Mouse (Mus musculus): ENCODE data around the gene Rnase2b. TPM values are rescaled to one million over a fixed set of nuclear protein-coding genes. Genes with fewer than 3 reads are reported as not detected.
"Not testable (repeated sequence)": the region's sequence is repeated elsewhere in the genome, so short reads cannot be mapped to it uniquely, and the experiment has no call there.

Gene Rnase2b
- total and polyA plus RNA-seq, 3 experiments = not detected

GRCm38 (mm10) chr14:51152249-51152870 lies 9.7 kb upstream of the Rnase2b start:
- DNase-seq = no peak

GRCm38 (mm10) chr14:51156056-51156735 lies 5.9 kb upstream of the Rnase2b start:
- DNase-seq = no peak

- DNase-seq = no peak
Observed at GRCm38 (mm10) chr14:51156736-51157068, 5.4 kb upstream of the Rnase2b start.

GRCm38 (mm10) chr14:51157072-51157471 lies 5.0 kb upstream of the Rnase2b start:
- DNase-seq = no peak

GRCm38 (mm10) chr14:51163323-51163722 lies 1.3 kb downstream of the Rnase2b start:
- DNase-seq = not testable (repeated sequence)

GRCm38 (mm10) chr14:51165435-51165834 lies 3.4 kb downstream of the Rnase2b start:
- no peak for DNase-seq

- no peak for DNase-seq
Observed at GRCm38 (mm10) chr14:51166068-51166467, 4.0 kb downstream of the Rnase2b start.

GRCm38 (mm10) chr14:51172095-51172865 lies 10.2 kb downstream of the Rnase2b start:
- DNase-seq = peak; percentile 18

- not testable (repeated sequence) for DNase-seq
Observed at GRCm38 (mm10) chr14:51172947-51173346, 10.9 kb downstream of the Rnase2b start.

GRCm38 (mm10) chr14:51173843-51174242 lies 11.8 kb downstream of the Rnase2b start:
- DNase-seq = no peak

GRCm38 (mm10) chr14:51181051-51181450 lies 19.0 kb downstream of the Rnase2b start:
- not testable (repeated sequence) for DNase-seq

- peak; percentile 13 for DNase-seq
Observed at GRCm38 (mm10) chr14:51195681-51196080, 33.6 kb downstream of the Rnase2b start.

- DNase-seq = no peak
Observed at GRCm38 (mm10) chr14:51199098-51200023, 37.3 kb downstream of the Rnase2b start, which contains the start of gene Ang2. Gene Ang2 (minus strand): TSS chr14:51199148.

GRCm38 (mm10) chr14:51200054-51200453 lies 38.0 kb downstream of the Rnase2b start:
- DNase-seq = no peak

- DNase-seq = peak; percentile 10
Observed at GRCm38 (mm10) chr14:51200466-51200865, 38.4 kb downstream of the Rnase2b start.

- DNase-seq = no peak
Observed at GRCm38 (mm10) chr14:51203115-51203514, 41.1 kb downstream of the Rnase2b start, which contains the start of gene Ear14. Gene Ear14 (plus strand): TSS chr14:51203391.

Other genes with a start within 250 kb of the Rnase2b start
- 10 to 100 TPM; 37.7 to 45.0 TPM for gene Osgep, start 237.4 kb upstream of the Rnase2b start, total RNA-seq (2021)
- gene Osgep, start 237.4 kb upstream of the Rnase2b start, polyA plus RNA-seq (2012; rRNA removed) = 149 and 171 TPM in 2 replicates
- 10 to 100 TPM; 54.7 to 80.9 TPM for gene Apex1, start 237.3 kb upstream of the Rnase2b start, total RNA-seq (2021)
- gene Apex1, start 237.3 kb upstream of the Rnase2b start, polyA plus RNA-seq (2012; rRNA removed) = 20.9 and 27.1 TPM in 2 replicates
- 10 to 100 TPM; 56.7 to 69.6 TPM for gene Pip4p1, start 231.4 kb upstream of the Rnase2b start, total RNA-seq (2021)
- 120 and 125 TPM in 2 replicates for gene Pip4p1, start 231.4 kb upstream of the Rnase2b start, polyA plus RNA-seq (2012; rRNA removed)
- gene Pnp, start 231.2 kb upstream of the Rnase2b start, total RNA-seq (2021) = 10 to 100 TPM; 31.2 to 46.1 TPM
- gene Pnp, start 231.2 kb upstream of the Rnase2b start, polyA plus RNA-seq (2012; rRNA removed) = 10.1 and 12.3 TPM in 2 replicates
- gene Gm49342, start 217.7 kb upstream of the Rnase2b start, total RNA-seq (2021) = 10 to 100 TPM; 45.4 to 64.1 TPM
- gene Gm49342, start 217.7 kb upstream of the Rnase2b start, polyA plus RNA-seq (2012; rRNA removed) = 2.9 and 4.5 TPM in 2 replicates
- 1 to 10 TPM; 1.5 to 2.5 TPM for gene Pnp2, start 206.3 kb upstream of the Rnase2b start, total RNA-seq (2021)
- 0.37 and 0.49 TPM in 2 replicates for gene Pnp2, start 206.3 kb upstream of the Rnase2b start, polyA plus RNA-seq (2012; rRNA removed)
- gene Rnase10, start 154.5 kb upstream of the Rnase2b start, total RNA-seq (2021) = under 1 TPM; 0.24 to 0.26 TPM
- gene Rnase10, start 154.5 kb upstream of the Rnase2b start, polyA plus RNA-seq (2012; rRNA removed) = not detected in 2 replicates
- gene Rnase9, start 120.4 kb upstream of the Rnase2b start, total RNA-seq (2021) = not detected
- gene Rnase9, start 120.4 kb upstream of the Rnase2b start, polyA plus RNA-seq (2012; rRNA removed) = not detected in 2 replicates
- not detected for gene Rnase11, start 112.1 kb upstream of the Rnase2b start, total RNA-seq (2021)
- gene Rnase11, start 112.1 kb upstream of the Rnase2b start, polyA plus RNA-seq (2012; rRNA removed) = not detected in 2 replicates
- not detected for gene Rnase12, start 104.6 kb upstream of the Rnase2b start, total RNA-seq (2021)
- not detected in 2 replicates for gene Rnase12, start 104.6 kb upstream of the Rnase2b start, polyA plus RNA-seq (2012; rRNA removed)
- under 1 TPM in 1 of 2 experiments, not detected in 1; 0.06 TPM for gene Olfr750, start 87.8 kb upstream of the Rnase2b start, total RNA-seq (2021)
- gene Olfr750, start 87.8 kb upstream of the Rnase2b start, polyA plus RNA-seq (2012; rRNA removed) = not detected in 2 replicates
- 10 to 100 TPM; 45.5 to 71.4 TPM for gene Rnase4, start 71.2 kb upstream of the Rnase2b start, total RNA-seq (2021)
- 33.7 and 34.7 TPM in 2 replicates for gene Rnase4, start 71.2 kb upstream of the Rnase2b start, polyA plus RNA-seq (2012; rRNA removed)
- 1 to 10 TPM; 4.4 to 7.7 TPM for gene Ang, start 71.1 kb upstream of the Rnase2b start, total RNA-seq (2021)
- 2.9 and 3.2 TPM in 2 replicates for gene Ang, start 71.1 kb upstream of the Rnase2b start, polyA plus RNA-seq (2012; rRNA removed)
- not detected for gene Eddm3b, start 47.8 kb upstream of the Rnase2b start, total RNA-seq (2021)
- not detected in 2 replicates for gene Eddm3b, start 47.8 kb upstream of the Rnase2b start, polyA plus RNA-seq (2012; rRNA removed)
- 1 to 10 TPM; 1.5 to 1.6 TPM for gene Rnase6, start 38.4 kb upstream of the Rnase2b start, total RNA-seq (2021)
- gene Rnase6, start 38.4 kb upstream of the Rnase2b start, polyA plus RNA-seq (2012; rRNA removed) = 0.89 and 0.92 TPM in 2 replicates
- gene Rnase1, start 15.5 kb upstream of the Rnase2b start, total RNA-seq (2021) = 1 to 10 TPM in 1 of 2 experiments, not detected in 1; 2.3 TPM
- not detected in 2 replicates for gene Rnase1, start 15.5 kb upstream of the Rnase2b start, polyA plus RNA-seq (2012; rRNA removed)
- not detected for gene Ang2, start 36.9 kb downstream of the Rnase2b start, total RNA-seq (2021)
- not detected in 2 replicates for gene Ang2, start 36.9 kb downstream of the Rnase2b start, polyA plus RNA-seq (2012; rRNA removed)
- not detected for gene Ear14, start 41.1 kb downstream of the Rnase2b start, total RNA-seq (2021)
- gene Ear14, start 41.1 kb downstream of the Rnase2b start, polyA plus RNA-seq (2012; rRNA removed) = not detected in 2 replicates
- 10 to 100 TPM in 1 of 2 experiments, 1 to 10 TPM in 1; 9.5 to 15.7 TPM for gene Rnase2a, start 93.9 kb downstream of the Rnase2b start, total RNA-seq (2021)
- gene Rnase2a, start 93.9 kb downstream of the Rnase2b start, polyA plus RNA-seq (2012; rRNA removed) = not detected in 2 replicates
- not detected for gene Gm7247, start 199.5 kb downstream of the Rnase2b start, total RNA-seq (2021)
- gene Gm7247, start 199.5 kb downstream of the Rnase2b start, polyA plus RNA-seq (2012; rRNA removed) = not detected in 2 replicates
- gene Vmn2r88, start 248.6 kb downstream of the Rnase2b start, total RNA-seq (2021) = not detected
- not detected in 2 replicates for gene Vmn2r88, start 248.6 kb downstream of the Rnase2b start, polyA plus RNA-seq (2012; rRNA removed)

Measured in adrenal gland, adult 2 months (tissue).